Mouse (Mus musculus) telencephalon, adult 2 months (tissue): ENCODE measurements around the gene Myl6b.
"Not testable (repeated sequence)": the region's sequence is repeated elsewhere in the genome, so short reads cannot be mapped to it uniquely, and the experiment has no call there.

ENCODE experiments used
- DNase-seq: peaks from one replicate; pipeline ENCODE4 v3.0.0-alpha.2; 2011; ENCODE audit warnings: low read depth, low spot score

The Myl6b gene

DNA sequence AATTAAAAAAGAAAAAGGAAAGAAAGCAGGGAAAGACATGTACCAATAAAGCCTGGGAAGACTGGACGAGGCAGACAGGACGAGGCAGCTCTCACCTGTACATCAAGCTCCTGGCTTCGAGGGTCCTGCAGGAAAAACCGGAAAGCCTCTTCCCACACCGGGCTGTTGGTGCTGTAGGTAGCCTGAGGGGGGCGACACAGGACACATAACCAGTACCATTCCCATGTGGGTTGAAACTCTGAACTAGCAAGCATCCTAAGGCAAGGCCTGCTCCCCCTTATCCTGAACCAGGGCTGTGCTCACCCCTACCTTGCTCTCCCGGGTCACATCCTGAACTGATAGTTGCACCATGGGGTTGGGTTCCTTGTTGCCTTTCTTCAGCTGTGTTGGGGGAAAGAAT lies 20.3 kb upstream of the Myl6b start:
- no peak for DNase-seq

DNA sequence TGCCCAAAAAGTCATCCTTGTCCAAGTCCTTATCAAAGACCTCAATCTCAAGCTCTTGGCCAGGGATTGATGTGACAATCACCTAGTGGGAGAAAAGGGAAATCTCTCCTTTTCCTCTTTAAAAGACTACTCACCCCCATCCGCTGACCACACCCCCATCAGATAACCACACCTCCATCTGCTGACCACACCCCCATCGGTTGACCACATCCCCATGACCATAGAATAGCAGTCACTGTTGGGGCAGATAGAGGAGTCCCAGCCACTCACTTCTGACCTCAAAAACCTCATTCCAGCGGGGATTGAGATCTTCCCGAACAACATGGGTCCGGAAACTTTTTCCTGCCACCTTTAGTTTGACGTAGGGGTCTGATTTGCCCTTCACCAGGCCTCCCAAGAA lies 18.2 kb upstream of the Myl6b start:
- no peak for DNase-seq

DNA sequence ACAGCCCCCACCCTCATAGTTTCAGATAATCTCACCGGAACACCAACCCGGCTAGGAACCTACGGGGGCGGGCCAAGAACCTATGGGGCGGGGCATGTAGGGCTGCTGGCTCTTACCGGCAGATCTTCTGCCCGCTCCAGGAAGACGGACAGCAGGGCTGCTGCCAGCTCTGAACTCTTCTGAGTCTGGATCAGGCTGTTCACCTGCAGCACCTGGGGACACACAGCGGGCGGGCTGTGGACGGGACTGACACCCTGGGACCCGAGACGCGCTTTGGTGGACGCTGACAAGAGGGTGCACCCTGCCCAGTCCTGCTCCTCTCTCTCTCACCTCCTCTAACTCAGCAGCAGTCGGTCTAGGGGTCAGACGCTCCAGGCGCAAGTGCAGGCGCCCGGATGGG lies 17.5 kb upstream of the Myl6b start:
- no peak for DNase-seq

DNA sequence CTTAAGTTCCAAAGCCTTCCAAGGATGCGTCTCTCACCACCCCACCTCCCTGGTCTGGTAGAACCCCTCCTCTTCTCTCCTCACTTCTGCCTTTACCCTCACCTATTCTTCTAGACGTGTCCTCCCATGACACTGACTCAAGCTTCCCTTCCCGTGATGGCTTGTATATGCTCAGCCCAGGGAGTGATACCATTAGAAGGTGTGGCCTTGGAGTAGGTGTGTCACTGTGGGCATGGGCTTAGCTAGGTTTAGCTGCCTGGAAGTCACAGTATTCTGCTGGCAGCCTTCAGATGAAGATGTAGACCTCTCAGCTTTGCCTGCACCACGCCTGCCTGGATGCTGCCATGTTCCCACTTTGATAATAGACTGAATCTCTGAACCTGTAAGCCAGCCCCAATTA lies 16.6 kb upstream of the Myl6b start:
- no peak for DNase-seq

DNA sequence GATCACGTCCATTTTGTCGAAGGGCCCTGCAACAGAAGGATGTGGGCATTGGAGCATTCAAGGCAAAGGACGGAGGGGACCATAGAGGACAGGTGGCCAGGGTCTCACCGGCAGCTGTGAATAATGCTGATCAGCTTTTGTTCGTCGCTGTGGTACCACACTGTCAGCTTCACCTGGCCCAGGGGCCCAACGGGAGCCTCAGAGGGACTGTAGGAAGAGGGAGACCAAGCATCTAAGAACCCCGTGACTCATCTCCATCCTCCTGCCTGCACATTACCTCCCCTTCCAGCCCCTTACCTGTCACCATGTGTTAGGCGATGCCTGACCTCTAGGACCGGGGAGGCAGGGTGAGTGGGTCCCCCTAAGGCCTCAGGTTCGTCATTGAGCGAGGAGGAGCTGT lies 13.3 kb upstream of the Myl6b start:
- no peak for DNase-seq

DNA sequence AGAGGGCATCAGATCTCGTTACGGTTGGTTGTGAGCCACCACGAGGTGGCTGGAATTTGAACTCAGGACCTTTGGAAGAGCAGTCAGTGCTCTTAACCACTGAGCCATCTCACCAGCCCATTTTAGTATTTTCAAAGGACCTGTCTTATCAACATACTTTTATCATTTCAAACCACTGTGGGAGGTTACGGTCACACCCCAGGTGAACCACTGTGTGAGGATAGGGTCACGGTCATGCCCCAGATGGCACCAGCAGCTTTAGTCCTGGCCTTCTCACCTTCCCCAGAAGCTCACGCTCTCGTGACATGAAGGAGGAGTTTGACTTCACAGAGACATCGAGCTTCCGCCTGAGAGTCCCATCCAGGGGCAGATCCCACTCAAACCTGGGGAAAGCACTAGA lies 12.7 kb upstream of the Myl6b start:
- DNase-seq, result no peak

DNA sequence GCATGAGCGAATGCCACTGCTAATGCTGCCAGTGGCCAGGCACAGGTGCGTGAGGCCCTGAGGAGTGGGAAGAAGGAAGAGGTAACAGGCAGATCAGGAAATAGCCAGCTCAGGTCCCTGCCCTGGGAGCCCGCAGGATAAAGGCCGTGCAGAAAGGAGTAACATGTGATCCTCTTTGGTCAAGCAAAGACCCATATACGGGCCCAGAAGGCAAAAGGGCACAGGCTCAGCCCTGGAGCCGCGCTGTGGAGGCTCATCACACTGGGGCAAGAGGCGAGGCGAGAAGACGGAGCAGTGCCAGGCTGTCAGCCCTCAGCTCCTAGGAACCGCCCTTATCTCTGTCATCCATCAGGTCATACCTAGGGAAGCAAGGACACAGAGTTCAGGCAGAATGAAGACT lies 11.8 kb upstream of the Myl6b start:
- DNase-seq, result no peak

DNA sequence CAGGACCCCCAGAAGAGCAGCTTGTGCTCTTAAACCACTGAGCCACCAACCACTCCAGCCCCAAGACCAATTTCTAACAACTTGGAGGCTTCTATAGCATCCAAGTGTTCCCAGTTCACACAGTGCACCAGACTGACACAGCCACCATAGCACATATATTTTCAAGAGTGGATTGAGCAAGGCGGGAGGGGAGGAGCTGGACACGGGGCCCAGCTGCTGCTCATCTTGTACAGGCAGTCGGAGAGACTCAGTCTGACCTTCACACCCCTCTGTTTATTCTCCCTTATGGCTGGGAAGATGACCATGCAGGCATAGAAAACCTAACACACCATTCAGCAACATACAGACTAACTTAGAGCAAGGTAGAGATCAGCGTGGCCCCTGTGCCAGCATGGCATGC lies 11.3 kb upstream of the Myl6b start:
- no peak for DNase-seq

DNA sequence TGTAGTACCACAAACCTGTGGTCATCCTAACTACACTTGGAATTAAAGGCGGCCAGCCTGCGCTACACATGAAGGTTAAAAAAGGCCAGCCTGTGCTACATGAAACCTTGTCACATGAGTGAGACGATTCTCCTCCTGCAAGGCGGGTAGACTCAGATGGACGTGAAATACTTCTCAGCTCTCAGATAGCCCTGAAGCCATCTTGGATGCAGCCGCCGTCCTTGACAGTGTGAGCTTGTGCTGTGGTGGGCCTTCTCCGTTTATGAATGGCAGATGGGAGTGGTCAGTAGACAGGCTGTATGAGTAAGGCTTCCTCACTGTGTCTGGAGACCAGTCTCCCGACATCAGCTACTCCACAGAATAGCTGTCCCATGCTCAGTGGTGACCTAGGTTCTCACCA lies 10.7 kb upstream of the Myl6b start:
- no peak for DNase-seq

DNA sequence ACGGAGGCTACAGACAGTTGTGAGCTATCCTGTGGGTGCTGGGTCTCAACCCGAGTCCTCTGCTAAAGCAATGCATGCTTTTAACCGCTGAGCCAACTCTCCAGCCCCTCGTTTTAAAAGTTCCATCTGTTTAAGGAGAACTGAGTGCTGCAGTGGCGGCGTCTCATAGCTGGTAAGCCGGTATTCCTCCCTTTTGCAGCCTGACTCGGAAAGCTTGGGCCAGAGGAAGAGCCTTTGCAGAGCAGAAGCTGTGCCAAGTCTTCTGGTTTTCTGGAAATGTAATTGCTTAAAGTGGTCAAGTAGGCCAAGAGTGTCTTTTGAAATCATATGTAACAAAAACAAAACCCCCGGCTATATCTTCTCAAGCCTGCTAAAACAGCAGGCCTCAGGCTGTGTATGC lies 9.8 kb upstream of the Myl6b start:
- DNase-seq, result no peak

DNA sequence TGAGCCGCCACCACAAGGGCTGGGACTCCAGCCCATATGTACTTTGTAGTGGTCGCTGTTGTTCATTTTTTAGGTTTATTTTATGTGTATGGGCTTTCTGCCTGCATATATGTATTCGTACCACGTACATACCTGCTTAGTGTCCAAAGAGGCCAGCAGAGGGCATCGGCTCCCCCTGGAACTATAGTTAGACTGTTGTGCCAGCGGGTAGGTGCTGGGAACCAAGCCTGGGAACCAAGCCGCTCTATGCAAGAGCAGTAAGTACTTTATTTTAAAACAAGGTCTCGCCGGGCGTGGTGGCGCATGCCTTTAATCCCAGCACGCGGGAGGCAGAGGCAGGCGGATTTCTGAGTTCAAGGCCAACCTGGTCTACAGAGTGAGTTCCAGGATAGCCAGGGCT lies 7.5 kb upstream of the Myl6b start:
- DNase-seq, result no peak

DNA sequence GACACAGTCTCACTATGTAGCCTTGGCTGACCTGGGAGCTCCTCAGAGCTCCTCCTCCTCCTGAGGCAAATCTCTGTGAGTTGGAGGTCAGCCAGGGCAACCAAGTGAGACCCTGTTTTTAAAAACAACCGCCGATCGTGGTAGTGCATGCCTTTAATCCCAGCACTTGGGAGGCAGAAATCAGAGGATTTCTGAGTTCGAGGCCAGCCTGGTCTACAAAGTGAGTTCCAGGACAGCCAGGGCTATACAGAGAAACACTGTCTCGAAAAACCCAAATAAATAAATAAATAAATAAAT lies 6.8 kb upstream of the Myl6b start:
- not testable (repeated sequence) for DNase-seq

DNA sequence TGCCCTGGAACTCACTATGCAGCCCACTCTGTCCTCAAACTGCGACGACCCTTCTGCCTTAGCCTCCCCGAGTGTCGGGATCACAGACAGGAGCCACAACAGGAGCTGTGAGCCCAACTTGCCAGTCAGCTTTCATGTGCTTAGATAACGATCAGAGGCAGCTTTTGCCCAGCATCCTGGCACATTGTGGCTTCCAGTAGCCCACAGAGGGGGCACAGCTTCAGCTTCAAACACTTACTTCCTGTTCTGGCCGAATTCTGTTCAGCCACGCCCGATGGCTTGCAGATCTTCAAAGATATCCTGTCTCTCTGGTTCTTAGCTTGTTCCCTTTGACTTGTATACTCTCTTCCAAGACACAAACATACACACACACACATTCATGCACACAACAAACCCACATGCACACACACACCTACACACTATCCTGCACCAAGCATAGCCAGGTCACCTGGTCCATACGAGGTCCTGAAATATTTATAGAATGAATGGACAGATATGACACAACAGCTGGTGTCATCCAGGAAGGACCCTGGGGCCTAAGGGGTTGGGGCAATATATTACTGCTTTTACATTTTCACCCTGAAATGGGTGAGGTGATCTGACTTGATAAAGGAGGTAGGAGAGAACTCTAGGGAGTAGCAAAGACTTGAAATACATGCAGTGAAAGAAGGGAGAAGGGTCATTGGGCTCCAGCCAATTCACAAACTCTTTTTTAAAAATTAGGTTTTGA lies 6.3 kb upstream of the Myl6b start:
- DNase-seq, result no peak

DNA sequence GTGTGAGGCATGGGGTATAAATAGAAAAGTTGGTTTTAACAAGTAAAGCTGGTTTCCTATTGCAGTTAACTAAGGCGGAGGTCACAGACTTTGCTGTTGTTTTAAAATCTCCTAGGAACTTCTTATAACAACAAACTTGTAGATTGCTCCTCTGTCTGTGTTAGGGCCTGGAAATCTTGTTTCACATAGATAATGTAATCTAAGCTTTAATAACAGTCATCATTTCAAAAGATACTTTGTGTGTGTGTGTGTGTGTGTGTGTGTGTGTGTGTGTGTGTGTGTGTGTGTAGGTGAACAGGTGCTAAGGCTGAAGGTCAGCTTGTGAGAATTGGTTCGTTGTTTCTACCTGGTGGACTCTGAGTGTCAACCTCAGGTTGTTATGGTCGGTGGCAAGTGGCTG lies 5.5 kb upstream of the Myl6b start:
- DNase-seq, result no peak

DNA sequence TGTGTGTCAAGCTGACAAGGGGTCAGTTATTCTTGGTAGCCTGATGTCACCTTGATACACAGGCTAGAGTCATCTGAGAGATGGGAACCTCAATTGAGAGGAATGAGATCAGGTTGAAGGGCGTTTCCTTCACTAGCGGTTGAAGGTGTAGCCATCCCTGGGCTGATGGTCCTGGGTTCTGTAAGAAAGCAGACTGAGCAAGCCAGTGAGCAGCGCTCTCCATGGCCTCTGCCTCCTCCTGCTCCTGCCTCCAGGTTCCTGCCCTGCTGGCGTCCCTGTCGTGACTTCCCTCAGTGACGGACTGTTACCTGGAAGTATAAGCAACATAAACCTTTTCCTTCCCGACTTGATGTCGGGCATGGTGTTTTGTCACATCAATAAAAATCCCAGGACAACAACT lies 5.0 kb upstream of the Myl6b start:
- no peak for DNase-seq

DNA sequence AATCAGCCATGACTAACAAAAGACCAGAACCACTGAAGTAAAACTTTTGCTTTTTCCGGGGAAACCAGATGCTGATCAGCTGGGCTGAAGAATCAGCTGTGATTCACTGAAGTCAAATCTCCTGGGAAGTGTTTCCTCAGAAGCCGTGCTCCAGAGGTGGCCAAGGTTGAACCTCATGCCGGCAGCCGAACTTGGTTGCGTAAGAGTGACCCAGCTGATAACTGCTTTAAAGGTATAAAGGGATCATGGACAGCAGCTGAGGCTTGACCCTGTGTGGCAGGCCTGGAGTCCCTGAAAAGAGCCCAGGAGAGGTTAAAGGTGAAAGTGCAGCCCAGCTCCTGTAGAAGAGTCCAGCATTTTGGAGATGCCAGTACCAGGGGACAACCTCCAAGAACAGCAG lies 3.9 kb upstream of the Myl6b start:
- no peak for DNase-seq

DNA sequence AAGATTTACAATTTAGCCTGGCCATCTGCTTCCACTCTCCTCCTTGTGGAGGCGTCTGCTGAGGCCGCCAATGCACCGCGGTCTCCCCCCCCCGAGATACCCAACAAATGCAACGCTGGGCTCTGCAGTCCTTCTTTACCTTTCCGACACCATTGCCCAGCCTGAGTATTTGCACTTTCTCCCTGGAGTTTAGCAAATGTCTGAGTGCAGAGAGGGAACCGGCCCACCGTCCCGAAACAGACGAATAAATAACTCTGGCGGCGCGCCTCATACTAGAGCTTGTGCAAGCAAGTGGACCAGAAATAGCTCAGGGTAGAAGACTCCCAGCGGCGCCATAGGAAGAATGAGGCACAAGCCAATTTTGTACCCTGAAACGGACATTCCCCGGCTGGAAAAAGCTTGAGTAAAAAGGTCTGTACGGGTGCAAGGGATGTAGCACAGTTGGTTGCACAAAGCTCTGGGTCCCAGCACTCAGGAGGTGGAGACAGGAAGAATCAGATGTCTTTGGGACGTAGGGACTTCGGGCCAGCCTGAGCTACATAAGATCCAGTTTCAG lies 709 bp upstream of the Myl6b start:
- peak; percentile 45 for DNase-seq

DNA sequence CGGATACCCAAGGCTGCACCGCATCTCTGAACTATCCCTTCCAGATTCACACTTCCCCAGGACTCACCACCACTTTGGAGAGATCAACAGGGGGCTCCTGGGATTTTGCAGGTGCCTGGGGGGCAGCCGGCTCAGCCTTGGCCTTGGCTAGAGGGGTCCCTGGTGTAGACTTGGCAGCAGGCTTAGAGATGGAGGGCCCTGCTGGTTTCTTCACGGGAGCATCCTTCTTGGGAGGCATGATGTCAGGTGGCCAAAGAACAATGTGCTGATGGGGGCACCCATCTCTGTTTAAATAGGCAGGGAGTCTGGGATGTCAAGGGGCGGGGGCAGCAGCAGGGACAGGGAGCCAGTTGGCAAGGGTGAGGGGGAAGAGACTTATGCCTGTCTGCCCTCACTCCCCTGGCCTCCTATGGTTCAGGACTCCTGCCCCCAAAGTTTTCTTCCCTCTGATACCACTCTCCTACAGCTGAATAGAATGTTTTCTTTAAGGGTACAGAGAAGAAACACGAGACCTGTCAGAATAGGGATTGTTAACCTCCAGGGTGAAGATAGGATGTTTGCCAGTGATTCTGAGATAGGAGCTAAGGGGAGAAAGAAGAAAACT lies 1.2 kb downstream of the Myl6b start:
- DNase-seq, result no peak

DNA sequence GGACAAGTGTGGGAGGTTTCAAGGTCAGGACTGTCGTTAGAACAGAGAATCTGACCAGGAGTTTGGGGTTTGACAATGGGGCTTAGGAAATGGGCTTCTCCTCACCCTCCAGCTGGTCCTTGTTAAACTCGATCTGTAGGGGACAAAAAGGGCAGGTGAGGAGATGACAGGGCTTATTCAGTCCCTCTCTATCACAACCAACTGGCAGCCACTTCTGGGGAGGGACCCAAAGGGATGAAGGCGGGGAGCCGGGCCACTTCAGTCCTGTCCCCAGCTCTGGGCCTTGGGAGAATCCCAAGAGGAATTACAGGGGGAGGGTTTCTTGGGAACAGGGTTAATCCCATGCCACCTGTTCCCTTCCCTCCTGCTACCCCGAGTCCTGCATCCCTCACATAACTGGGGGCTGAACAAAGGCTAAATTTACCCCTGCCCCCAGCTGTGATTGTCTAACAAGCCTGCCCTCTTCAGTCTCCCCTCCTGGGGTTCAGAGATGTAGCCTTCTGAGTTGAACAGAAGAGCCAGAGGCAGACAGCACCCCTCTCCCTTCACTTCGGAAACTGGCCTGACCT lies 1.9 kb downstream of the Myl6b start:
- DNase-seq, result no peak

DNA sequence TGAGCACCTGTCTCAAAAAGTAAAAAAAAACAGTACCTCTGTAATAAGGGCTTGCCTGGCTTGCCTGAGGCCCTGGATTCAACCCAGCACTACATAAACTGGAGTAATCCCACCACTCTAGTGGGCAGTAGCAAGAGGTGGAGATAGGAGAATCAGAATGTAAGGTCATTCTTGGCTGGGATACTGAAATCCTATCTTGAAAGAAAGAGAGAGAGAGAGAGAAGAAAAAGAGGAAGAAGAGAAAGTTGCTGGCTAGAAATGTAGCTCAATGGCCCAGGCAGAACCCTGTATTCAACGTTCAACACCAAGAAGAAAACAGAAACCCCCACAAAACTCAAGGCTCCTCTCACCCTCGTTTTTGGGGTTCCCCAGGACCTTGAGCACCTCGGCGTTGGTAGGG lies 2.6 kb downstream of the Myl6b start:
- DNase-seq, result no peak

DNA sequence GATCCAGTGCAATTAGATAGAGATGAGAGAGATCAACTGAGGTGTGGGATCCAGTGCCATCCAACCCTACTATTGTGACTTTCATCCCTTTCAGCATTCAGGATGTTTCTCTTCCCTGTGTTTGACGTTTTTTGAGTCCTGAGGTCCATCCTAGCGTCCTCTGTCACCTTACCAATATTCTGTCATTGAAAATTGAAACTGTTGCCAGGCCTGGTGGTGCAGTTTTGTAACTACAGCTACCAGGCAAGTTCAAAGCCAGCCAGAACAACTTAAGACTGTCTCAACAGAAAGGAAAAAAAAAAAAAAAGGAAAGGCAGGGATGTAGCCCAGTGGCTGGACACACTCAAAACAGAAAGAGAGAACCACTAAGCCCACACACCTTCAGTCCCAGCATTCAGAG lies 3.2 kb downstream of the Myl6b start:
- no peak for DNase-seq

DNA sequence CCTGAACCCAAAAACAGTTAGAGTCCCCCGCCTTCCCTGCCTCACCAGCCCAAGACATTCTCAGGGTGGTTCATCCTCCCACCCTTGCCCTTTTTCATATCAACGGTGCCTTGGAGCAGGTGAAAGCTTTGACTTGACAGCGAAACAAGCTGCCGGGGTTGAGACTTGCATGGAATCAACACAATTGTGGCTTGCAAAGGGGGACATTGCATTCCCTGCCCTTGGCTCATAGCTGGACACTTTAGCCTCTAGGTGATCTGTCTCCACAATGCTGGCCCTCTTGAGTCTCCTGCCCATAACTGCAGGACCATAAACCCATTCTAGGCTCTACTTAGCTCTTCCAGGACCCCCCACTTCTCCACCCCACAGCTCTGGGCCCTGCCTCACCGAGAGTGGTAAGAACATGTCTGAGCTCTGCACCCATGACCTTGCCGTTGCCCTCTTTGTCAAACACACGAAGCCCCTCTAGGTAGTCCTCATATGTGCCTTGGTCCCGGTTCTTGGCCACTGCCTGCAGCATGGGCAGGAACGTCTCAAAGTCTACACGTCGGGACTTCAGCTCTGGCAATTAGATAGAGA lies 3.7 kb downstream of the Myl6b start:
- no peak for DNase-seq
